Mouse (Mus musculus): ENCODE results near the gene Ttyh1.

- TF ChIP-seq EP300 (optimal IDR thresholded peaks at IDR 0.05) (no peak), CTCF (IDR thresholded peaks at IDR 0.05; ENCODE audit: low read depth) (no peak)
Measured at GRCm38 (mm10) chr7:4111766-4112165, 7.4 kb upstream of the Ttyh1 start.

Data from stomach, postnatal 0 days (tissue).